Mouse (Mus musculus) adrenal gland, postnatal 14 days (tissue): ENCODE measurements around the gene Abhd14a. TPM values are rescaled to one million over a fixed set of nuclear protein-coding genes. Genes with fewer than 3 reads are reported as not detected.

Source experiments
- DNase-seq: peaks from one replicate; pipeline ENCODE4 v3.0.0; 2021; ENCODE audit warnings: mixed read lengths
- total RNA-seq: library from RNA; stranded (reverse); gene quantifications from 2 replicates; pipeline ENCODE4 v1.2.3, GENCODE M21; 2021

The Abhd14a gene
- total RNA-seq, 1 experiment from 2014 or later, result 17.1 TPM

GRCm38 (mm10) chr9:106469776-106470175, 22.3 kb upstream of the Abhd14a start:
- DNase-seq, result peak; percentile 3

DNA sequence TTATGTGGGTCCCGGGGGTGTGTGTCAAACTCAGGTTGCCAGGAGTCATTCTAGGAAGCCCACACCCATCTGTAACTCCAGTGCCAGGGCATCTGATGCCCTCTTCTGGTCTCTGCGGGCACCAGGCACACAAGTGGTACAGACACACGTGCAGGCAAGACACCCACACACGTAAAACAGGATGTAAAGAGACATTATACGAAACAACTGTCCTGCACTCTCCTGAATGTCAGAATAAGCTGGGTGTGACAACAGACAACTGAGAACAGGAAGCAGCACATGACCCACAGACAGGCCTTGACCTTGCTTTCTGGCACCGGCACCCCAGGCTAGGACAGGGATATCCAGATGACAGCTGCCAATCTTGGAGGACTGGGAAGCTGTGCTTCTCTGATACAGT, 21.8 kb upstream of the Abhd14a start:
- no peak for DNase-seq

GRCm38 (mm10) chr9:106467746-106468145, 20.3 kb upstream of the Abhd14a start:
- DNase-seq, result no peak

GRCm38 (mm10) chr9:106466721-106467120, 19.2 kb upstream of the Abhd14a start:
- DNase-seq, result no peak

DNA sequence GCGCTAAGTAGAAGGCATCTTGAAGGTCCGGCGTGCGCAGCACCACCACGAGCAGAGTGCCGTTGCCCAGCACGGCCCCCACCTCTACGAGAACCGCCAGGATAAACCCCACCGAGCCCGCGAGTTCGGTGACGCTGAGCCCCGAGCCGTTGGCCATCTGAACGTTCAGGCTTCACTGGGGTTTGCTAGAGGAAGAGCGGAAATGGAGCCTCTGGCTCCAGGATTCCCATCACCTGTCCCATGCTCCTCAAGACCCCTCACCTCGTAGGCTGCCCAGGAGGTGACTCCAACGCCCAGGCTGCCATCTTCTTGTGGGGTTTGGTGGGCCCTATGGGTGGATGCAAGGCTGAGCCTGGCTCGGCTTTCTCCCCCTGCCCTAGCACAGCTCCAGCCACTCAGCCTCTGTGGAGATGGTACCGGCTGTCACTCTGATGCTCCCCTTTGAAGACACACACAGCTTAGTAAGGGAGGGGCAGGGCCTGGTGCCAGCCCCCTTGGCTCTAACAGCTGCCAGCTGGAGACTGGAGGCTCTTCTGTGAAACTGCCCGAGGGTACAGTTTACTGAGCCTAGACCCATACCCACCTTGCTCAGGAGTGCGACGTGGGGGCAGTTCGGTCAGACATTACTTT, 18.2 kb upstream of the Abhd14a start, which contains the start of gene Gpr62:
TSS of gene Gpr62 (minus strand) at position 368 of the 630 bp plus-strand sequence.
- peak; percentile 45 for DNase-seq

GRCm38 (mm10) chr9:106464751-106465541, 17.5 kb upstream of the Abhd14a start:
- peak; percentile 78 for DNase-seq

GRCm38 (mm10) chr9:106463122-106464063, 15.9 kb upstream of the Abhd14a start:
- no peak for DNase-seq

DNA sequence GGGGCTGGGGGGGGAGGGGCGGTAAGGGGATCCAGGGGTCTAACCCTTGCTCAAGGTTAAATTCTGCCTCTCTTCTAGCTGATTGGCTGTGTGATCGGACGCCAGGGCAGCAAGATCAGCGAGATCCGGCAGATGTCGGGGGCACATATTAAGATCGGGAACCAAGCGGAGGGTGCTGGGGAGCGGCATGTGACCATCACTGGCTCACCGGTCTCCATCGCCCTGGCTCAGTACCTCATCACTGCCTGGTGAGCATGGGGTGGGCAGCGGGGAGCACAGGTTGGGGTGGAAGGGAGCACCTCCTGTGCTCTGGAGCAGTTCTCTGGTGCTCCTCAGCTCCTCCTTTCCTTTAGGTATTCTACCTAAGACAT, 14.9 kb upstream of the Abhd14a start:
- no peak for DNase-seq

DNA sequence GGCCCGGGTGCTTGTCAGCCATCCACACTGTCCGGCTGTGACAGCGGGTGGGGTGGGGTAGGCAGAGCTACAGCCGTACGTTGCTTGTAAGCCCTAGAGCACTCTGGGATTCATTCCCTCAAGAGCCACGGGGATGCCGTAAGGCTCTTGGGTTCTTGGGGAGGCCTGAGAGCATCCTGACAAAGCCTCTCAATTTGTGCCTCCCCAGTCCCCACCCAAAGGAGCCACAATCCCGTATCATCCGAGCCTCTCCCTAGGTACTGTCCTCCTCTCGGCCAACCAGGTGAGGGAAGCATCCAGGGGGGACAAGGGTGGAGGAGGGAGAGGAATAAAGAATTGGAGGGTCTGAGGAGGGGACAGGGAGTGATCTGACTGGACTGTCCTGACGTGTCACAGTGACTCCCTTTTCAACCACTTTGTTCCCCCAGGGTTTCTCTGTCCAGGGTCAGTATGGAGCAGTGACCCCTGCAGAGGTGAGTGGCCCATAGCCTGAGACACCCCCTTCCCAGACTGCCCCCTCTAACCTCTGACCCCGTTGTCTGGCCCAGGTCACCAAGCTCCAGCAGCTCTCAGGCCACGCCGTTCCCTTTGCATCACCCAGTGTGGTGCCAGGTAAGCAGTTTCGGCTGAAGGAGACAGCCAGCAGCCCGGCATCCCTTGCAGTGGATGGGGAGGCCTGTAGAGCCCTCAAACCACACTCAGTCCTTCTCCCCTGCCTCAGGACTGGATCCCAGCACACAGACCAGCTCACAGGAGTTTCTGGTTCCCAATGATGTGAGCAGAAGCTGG, 14.4 kb upstream of the Abhd14a start:
- no peak for DNase-seq

DNA sequence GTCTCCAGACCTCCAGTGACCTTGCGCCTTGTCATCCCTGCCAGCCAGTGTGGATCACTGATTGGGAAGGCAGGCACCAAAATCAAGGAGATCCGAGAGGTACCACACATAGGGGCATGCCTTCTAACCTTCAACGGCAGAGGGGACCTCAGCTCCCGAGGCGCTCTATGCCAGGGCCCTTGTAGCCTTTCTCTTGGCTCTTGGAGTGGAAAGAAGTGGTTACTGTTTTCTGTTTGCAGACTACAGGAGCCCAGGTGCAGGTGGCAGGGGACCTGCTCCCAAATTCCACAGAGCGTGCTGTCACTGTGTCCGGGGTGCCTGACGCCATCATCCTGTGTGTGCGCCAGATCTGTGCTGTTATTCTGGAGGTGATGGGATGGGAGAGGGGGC, 13.5 kb upstream of the Abhd14a start:
- DNase-seq, result no peak

DNA sequence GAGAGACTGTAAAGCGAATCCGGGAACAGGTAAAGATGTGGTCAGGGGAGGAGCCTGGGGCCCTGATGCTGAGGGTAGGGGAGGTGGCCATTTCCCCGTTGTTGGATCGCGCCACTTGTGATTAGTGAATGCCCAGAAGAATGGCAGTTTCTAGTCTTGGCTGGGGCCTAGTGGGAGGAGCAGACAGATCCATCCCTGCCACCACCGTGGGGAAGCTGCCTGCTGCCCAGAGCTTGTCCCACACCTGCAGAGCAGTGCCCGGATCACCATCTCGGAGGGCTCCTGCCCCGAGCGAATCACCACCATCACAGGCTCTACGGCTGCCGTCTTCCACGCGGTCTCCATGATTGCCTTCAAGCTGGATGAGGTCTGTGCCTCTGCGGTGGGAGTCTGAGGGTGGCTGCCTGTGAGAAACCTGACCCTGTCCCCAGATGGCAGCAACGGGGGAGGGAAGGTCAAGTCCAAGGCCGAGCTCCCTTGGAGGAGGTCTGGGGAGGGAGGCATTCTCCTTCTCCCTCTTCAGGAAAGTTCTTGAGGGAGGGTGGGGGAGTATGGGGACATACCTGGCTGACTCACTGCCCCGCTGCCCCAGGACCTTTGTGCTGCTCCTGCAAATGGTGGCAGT, 13.0 kb upstream of the Abhd14a start:
- no peak for DNase-seq

DNA sequence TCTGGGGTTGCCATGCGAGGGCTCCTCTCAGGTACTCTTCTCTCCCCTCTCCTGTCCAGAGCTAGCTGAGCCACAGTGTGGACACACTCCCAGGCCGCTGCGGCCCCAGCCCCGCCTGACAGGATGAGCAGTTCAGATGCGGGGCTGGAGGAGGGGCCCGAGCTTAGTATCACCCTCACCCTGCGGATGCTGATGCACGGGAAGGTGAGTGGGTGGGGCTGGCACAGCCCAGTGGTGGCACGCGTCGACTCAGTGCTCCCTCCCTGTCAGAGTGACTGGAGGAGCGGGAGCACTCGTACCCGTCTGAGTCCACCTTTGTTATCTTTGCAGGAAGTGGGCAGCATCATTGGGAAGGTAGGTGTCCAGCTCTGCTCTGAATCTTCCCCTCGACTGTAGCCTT, 12.5 kb upstream of the Abhd14a start:
- no peak for DNase-seq

DNA sequence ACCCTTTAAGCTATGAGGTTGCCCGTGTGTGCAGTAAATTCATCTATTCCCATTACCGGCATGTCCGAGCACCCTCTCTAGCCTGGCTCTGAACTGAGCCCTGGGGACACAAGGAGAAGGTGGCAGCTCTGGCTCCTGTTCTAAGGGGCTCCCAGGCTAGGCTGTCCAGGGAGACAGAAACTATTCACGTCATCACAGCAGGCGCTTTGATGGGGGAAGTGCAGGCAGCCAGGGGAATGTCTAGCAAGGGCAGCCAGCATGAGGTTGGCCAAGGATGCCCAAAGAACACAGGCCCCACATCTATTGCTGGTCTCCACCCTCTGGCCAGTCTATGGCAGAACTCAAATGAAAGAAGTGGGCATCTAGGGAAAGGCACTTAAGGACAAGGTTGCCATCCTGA, 10.4 kb upstream of the Abhd14a start:
- no peak for DNase-seq

GRCm38 (mm10) chr9:106457163-106457559, 9.7 kb upstream of the Abhd14a start:
- DNase-seq, result no peak

DNA sequence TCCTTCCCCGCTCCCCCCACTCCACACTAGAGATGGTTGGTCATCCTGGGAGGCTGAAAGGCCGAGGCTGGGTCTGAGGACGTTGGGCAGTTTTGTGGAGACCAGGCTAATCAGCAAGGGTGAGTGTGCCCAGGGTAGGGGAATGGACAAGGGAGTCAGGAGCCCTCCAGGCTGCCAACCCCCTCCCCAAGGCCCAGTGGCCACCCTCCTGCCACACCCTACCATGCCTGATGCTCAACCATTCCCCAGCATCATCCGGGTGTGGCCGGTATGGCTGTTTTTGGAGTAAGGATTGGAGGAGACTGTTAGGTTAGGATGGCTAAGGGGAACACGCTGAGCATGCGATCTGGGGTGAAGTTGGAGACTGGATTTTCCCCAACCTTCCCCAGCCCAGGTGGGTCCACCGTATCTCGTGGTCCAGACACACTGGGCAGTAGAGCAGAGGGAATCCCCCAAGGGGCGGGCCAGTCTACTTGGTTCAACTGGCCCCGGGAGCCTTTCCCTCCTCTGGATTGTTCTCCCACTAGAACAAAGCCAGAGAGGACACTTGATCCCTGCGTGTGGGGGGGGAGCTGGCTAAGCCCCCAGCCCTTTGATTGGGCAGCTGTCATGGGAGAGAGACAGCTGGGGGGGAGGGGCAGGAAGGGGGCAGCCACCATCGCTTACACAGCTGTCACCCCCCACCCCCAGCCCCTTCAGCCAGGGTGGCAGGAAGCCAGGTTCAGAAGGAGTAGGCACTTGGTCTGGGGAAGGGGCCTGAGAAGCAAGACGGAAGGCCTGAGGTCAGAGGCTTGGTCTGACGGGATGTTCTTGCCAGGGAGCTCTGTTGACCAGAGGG, 9.1 kb upstream of the Abhd14a start:
- no peak for DNase-seq

GRCm38 (mm10) chr9:106454888-106455681, 7.6 kb upstream of the Abhd14a start:
- no peak for DNase-seq

DNA sequence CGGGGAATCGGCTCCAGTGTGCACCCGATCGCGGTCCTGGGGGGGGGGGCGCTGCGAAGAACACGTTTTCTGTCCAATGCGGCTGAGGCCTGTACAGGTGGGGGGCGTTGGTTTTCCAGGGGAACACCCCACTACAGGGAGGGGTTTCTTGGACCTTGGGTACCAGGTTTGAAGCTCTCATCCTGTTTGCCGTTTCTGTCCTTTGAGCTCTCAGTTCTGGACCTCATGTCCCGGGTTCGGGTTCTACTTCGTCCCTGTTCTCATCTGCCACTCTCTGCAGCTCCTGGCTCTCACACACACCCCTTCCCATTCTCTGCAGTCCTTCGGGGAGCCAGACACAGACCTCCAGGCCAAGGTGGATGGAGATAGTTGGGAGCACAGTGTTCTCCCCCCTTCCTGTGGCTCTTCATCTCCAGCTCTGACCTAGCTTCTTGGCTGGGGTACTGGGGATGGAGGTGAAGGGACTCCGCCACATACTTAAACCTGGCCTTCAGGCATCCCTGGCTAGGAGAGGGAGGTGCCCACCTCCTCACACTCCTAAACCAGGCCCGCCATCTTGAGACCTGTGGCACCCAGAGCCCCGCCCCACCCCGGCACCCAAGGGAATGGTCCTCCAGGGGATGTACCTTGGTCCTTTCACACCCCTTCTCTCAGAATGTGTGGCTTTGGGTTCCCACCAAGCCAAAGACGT, 6.7 kb upstream of the Abhd14a start:
- DNase-seq, result no peak

DNA sequence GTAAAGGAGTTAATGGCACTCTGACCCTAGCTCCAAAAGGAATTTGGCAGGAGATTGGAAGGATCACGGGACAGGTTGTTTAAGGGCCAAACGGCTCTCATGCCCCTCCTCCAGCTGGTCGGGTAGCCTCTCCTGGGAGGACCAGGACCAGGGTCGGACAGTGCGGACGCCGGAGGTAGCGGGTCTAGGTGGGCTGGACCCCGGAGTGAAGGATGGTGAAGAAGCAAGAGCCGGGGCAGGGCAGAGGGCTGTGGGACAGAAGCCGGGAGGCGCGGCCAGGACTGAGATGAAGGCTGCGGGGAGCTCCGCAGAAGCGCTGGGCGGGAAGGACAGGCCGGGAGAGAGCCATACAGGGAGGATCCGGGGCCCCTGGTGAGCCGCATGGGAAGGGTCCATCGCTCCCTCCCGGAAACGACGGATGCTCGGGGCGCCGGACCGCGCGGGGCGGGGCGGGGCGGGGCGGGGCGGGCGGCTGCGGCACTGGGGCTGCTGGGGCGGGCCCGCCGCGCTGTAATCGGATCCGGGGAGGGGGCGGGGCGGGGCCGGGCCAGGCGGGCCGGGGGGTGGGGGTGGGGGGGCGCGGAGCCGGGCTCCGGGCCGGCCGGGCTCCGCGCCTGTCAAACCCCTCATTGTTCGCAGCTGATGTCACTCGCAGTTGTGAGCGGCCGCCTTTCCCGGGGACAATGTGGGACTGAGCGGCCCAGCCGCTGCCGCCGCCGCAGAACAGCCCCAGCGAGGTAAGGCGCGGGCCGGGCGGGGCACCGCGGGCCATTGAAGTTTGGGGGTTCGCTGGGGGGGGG, 6.0 kb upstream of the Abhd14a start, which contains the start of gene Pcbp4:
TSS of gene Pcbp4 (plus strand) at position 21 of the 800 bp plus-strand sequence.
- DNase-seq, result peak; percentile 73
